Mouse (Mus musculus) thymus, postnatal 10 days (tissue): ENCODE data around the gene Coro1c.

ENCODE experiments used
- DNase-seq, 2 experiments: peaks; one replicate each; pipeline ENCODE4 v3.0.0; 2021; ENCODE audit warnings: low spot score in 2 of 2

Gene Coro1c

DNA sequence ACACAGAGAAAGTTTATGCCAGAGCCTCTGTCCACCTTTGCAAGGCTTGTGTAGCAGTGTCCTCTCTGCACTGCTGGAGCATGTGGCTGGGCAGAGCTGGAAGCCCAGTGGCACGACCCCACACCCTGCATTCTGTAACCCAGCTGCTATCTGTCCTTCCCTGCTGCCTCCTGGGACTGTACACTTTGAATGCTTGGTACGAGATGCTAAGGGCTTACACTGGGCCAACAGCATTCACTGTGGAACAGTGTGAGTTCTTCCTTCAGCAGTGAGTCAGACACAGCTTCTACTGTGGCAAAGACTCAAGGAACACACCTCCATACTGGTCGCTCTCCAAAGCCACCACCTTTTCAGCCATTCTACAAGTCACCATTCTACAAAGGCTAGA, 25.2 kb downstream of the Coro1c start:
- no peak for DNase-seq

DNA sequence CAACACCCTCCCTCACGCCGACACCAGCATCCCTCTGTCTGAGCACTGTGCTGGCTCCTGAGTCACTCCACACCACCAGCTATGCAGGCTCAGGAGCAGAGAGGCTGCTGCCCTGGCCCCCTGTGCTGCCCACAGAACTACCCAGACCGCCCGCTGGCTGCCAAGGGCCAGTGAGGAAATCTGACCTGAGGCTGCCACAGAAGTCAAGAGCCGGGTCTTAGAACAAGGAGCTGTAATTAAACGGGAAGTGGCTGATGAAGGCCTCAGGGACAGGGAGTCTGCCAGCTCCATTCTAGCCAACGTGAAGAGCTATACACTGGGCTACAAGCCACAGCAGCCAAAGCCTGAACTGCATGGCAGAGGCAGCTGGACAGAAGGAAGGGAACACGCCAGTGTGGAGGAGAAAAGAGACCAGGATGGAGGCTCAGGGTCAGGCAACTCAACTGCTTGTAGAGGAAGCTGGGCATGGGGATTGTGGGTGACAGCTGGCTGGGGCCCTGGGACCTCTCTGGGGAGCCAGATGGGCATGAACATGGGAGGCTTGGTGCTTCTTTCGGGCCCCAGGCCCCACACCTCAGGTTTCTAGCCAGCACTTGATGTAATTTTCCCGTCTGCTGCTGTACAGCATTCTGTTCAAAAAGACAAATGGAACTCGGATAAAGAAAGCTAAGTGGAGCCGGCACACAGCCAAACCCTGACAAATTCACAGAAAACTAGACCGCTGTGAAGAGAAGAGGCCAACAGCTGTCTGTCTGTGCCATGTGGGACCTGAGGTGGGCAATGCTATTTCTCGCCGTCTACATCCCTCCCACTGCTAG, 25.8 kb downstream of the Coro1c start:
- no peak for DNase-seq

- no peak for DNase-seq
These were observed 27.4 kb downstream of the Coro1c start for GRCm38 (mm10) chr5:113881136-113881535.

- no peak for DNase-seq
These were observed 29.5 kb downstream of the Coro1c start for GRCm38 (mm10) chr5:113878943-113879617.

- DNase-seq = no peak
These were observed 31.0 kb downstream of the Coro1c start for GRCm38 (mm10) chr5:113877565-113877964.

GRCm38 (mm10) chr5:113876176-113876575, 32.4 kb downstream of the Coro1c start:
- DNase-seq = peak; percentile 21 to 41

DNA sequence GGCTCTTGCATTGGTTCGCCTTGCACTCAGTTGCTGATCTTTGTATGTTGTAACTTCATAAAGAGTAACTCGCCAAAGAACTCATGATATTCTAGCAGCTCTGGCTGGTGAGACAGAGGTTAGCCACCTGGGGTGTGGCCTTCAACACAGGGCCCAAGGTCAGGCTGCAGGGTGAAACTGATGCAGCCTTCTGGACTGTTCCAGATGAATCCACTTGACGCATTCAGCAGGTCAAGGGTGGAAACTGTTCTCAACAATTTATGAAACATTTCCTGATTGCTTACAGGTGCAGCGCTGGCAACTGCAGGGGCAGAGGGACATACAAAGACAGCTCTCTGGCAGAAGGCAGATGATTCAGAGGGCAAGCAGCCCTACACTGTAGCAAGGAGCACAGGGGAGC, 32.9 kb downstream of the Coro1c start:
- no peak for DNase-seq

- no peak for DNase-seq
These were observed 34.2 kb downstream of the Coro1c start for GRCm38 (mm10) chr5:113874063-113875024.

DNA sequence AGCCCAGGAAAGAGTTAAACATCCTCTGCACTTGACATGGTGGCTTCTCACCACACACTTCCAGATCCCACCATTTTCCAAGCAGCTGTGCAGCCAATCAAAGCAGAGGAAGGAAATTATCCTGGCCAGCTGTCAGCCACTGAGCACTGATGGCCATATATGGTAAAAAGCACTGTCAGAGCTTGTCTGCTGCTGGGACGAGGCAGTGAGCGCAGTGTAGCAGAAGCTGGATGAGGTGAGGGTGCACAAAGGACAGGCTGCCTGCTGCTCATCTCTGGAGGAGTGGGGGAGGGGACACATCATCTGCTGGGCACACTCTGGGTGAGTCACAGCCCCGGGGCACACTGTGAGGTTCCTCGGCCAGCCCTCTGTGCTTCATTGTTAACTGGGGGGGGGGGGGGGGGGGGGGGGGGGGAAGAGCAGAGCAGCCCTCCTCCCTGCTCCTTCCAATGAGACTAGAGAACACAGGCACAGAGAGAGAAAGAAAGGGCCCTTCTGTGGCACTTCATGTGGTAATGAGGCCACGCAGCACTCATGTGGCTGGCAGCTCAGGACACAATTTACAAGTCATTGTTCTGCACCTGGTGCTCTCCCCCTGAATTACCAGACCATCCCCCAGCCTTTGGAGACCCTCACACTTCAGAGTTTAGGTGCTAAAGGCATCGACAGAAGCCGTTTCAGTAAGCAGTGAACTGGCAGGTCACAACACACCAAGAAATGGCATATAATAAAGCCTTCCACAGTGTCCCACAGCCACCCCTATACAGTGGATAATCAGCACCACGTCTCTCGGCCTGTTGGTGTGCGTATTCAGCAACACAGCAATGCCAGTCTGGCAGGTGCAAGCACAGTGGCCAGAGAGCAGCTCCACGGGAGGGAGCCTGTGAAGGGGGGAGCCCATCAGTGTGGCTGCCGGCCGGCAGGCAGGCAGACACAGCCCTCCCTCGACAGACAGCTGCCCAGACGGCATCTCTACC, 35.3 kb downstream of the Coro1c start:
- peak; percentile 46 to 47 for DNase-seq

- no peak for DNase-seq
These were observed 36.5 kb downstream of the Coro1c start for GRCm38 (mm10) chr5:113871903-113872548.

DNA sequence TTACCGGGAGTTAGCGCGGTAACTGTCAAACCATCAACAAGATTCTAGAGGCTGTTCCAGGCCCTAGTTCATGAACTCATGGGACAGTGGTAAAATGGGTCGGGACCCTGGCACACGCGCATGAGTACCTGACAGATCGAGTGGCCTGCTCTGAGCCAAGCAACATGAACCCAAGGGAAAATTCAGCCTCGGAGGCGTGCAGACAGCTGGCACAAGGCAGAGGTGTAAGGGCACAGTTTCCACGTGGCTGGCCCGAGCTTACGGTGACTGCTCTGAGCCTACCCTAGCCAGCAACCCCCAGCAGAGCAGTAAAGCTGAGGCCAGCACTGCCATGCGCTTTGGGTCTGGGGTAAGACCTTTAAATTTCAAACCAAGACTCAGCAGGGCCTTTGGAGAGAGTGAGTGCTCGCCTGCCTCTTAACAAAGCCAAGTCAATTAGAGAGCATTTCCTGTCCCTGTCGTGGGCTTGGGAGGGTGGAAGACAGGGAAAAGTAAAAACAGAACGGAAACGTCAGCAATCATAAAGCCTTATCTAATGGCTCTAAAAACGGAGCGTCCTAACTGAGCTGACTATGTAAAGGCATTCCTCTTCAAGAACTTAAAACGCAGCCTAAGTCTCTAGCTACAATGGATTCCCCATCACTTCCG, 38.0 kb downstream of the Coro1c start:
- no peak for DNase-seq

DNA sequence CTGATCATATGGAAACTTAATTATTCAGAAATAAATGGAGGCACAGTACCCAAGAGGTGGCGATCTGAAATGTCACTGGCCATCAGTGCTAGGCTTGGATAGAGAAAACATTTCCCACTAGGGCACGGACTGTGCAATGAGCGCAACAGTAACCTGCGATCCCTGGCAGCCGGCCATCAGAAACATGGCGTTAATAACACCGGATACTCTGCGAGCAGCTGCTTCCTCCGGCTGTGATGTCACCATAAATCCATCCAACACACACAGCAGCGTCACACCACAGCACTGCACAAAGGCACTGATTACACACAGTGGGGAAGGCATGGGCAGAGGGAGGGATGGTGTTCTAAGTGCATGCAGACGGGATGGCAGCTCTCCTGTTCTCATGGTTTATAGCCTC, 39.4 kb downstream of the Coro1c start:
- no peak for DNase-seq

- no peak for DNase-seq
These were observed 43.6 kb downstream of the Coro1c start for GRCm38 (mm10) chr5:113864992-113865391.

DNA sequence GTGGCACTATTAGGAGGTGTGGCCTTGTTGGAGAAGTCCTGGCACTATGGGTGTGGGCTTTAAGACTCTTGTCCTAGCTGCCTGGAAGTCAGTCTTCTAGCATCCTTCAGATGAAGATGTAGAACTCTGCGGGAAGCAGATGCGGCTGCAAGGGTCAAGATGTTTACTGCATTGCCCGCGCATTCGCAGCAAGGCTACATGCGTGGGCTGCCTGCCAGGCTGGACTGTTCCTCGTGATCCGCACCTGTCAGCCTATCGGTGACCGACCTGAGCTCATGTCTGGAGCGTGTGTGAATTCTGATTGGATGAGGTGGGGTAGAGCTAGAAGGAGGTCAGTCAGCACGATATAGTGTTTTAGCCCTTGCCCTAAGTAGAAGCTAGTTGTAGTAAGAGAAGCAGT, 44.6 kb downstream of the Coro1c start:
- DNase-seq = no peak

GRCm38 (mm10) chr5:113862418-113862817, 46.1 kb downstream of the Coro1c start:
- DNase-seq = no peak

- DNase-seq = peak in 1 of 2 experiments; percentile 49
These were observed 47.3 kb downstream of the Coro1c start for GRCm38 (mm10) chr5:113861294-113861693.

DNA sequence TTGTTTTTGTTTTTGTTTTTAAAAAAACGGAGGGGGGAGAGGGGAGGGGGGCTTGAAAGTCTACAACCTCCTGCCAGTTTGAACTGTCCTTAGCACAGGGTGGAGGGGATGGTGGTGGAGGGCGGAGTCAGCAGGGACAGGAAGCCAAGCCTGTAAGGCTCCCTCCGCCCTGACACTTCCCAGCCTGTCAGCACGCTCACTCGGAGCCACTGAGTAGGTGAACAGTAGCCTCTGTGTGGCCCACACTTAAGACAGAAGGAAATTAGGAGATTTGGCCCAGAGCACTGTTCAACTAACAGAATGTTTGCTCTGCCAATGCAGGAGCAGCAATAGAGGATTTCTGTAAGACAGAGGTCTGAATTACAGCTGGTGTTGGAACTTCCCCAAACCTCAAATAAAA, 49.6 kb downstream of the Coro1c start:
- DNase-seq = peak in 1 of 2 experiments; percentile 44

DNA sequence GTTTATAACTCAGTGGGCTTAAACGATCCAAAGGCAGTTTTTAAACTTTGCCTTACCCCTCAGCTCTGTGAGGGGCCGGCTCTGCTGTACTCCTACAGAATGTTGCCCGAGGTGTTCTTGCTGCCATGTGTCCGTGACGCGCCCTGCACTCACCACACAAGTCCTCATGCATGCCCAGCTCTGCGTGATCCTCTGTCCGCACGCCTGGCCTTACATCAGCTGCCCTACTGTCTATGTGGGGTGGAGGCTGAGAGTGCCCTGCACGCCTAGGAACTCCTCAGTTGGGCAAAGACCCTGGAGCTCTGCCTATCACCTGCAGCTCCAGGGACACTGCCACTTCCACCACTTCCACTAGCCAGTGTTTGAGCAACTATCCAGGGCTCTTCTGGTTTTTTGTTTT, 50.0 kb downstream of the Coro1c start:
- DNase-seq = no peak

- DNase-seq = no peak
These were observed 50.9 kb downstream of the Coro1c start for GRCm38 (mm10) chr5:113857631-113858030.

DNA sequence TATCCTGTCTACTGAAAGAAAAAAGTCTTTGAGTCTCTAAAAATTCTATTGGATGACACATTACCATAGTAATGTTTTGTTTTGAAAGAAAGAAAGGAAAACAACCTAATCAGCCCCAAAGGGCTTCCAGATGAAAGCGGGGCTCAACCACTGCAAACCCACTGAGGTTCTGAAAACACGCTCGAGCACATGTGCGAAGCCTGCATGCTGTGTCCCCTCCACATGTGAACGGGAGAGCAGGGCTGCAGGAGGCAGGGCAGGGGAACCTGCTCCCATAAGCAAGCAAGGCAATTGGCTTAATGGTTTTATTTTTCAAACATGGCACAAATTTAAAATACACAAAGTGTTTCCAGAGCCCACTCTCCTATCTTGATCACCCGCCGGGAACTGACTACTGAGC, 51.9 kb downstream of the Coro1c start:
- no peak for DNase-seq
